Mouse (Mus musculus) cerebellum, postnatal 25 days (tissue): ENCODE measurements around the gene Tacr1.
"Not testable (repeated sequence)": the region's sequence is repeated elsewhere in the genome, so short reads cannot be mapped to it uniquely, and the experiment has no call there.

Source experiments
- DNase-seq, 2 experiments: peaks; one replicate each; pipeline ENCODE4 v3.0.0; 2021; ENCODE audit warnings: mixed read lengths in 2 of 2

Gene Tacr1

GRCm38 (mm10) chr6:82401595-82402451 lies at the start of gene Tacr1:
Gene Tacr1, plus strand, starts transcription at chr6:82402334.
- peak; percentile 25 to 56 for DNase-seq

GRCm38 (mm10) chr6:82376144-82376543 lies 26.0 kb upstream of the Tacr1 start:
- DNase-seq = no peak

- no peak for DNase-seq
Measured at GRCm38 (mm10) chr6:82383556-82383955, 18.6 kb upstream of the Tacr1 start.

GRCm38 (mm10) chr6:82402501-82403495 lies 664 bp downstream of the Tacr1 start:
- peak; percentile 47 to 64 for DNase-seq

- no peak for DNase-seq
Measured at GRCm38 (mm10) chr6:82418367-82418766, 16.2 kb downstream of the Tacr1 start.

GRCm38 (mm10) chr6:82420222-82420621 lies 18.1 kb downstream of the Tacr1 start:
- DNase-seq = no peak

- no peak for DNase-seq
Measured at GRCm38 (mm10) chr6:82428890-82429289, 26.8 kb downstream of the Tacr1 start.

- DNase-seq = no peak
Measured at GRCm38 (mm10) chr6:82429766-82430165, 27.6 kb downstream of the Tacr1 start.

- DNase-seq = no peak
Measured at GRCm38 (mm10) chr6:82437174-82437573, 35.0 kb downstream of the Tacr1 start.

DNA sequence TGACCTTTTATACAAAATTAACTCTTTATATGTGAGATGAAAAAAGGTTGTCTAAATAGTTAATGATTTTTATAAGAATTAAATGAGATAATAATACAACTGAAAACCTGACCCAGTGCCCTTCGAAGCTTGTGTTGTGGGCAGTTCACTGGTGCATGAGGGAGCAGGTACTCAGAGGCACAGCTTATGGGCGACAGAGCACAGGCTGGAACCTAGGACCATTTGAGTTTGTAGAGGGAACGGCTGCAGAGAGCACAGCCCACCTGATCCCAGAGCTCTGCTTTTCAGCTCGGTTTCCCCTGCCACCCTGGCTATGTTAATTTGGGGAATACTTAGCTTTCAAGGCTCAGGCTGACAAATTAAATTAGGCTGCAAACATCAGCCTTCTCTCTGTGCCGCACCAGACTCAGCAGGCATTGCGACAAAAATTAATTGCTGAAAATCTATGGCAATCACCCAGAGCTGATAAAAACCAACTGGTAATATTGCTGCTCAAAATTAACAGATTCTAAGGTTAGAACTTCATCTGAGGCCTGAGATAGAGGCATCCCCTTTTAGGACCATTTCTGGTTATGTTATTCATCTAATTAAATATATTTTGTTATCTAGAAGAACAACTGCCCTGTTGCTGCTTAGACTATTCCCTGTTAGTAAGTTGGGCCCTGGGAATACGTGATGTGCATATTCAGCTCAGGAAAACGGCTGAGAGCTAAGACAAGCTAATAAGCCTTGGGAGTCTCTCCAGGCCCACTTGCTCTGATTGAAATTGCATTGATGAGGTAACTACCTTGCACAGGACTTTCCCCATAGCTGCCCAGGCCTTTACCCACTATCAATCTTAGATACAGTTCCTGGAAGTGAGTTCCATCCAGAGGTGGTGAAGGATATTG lies 50.3 kb downstream of the Tacr1 start:
- not testable (repeated sequence) for DNase-seq

- DNase-seq = no peak
Measured at GRCm38 (mm10) chr6:82455245-82455644, 53.1 kb downstream of the Tacr1 start.

DNA sequence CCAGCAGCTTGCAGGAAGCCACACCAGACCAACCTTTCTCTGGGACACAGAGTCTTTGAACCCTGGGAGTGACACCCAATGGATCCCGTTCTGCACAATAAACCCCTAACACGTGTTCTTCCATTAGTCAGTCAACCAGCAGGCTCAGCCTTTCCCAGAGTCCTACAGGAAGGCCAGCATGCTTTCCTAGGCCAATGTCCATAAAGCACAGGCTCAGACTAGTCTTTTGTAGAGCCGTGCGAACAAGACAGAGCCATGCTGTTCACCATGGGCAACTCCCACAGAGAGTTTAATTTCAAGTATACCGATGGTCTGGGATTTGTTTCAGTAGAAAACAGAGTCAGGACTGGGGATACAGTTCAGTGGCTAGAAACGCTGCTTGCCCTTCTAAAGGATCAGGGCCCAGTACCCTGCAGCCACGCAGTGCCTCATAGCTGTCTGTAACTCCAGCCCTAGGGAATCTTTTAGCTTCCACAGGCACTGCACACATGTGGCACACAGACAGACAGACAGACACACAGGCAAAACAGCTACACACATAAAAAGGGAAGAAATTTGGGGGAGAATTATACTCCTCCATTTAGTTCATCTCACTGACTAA lies 55.1 kb downstream of the Tacr1 start:
- DNase-seq = no peak

DNA sequence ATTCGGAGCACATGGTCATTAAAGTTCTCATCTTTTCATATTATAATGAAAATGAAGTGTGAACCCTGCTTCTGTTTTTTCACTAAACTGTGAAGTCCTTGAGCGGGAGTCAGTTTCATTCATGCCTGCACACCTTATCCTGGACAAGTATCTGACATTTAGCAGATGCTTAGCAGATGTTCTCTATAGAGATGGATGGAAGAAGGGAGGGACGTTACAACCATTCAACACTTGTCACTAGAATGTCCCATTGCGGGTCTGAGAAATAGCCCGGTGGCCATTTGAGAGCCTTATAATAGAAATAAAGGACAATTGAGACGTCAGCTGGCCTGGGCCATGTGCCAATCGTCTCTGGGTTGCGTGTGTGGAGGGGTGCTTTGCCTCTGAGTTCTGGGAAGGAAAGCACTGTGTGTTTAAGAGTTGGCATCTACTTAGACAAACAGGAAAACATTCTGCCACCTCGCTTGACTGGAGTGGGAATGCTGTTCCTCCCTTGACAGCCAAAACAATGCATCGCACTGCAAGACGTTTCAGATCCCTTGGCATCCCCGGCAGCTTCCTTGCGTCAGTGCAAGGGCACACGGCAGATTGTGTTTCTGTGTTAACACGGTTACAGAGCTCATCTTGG lies 56.7 kb downstream of the Tacr1 start:
- peak in 1 of 2 experiments; percentile 17 for DNase-seq

- DNase-seq = peak in 1 of 2 experiments; percentile 11
Measured at GRCm38 (mm10) chr6:82463171-82463570, 61.0 kb downstream of the Tacr1 start.

- DNase-seq = no peak
Measured at GRCm38 (mm10) chr6:82474477-82474876, 72.3 kb downstream of the Tacr1 start.

GRCm38 (mm10) chr6:82483842-82484241 lies 81.7 kb downstream of the Tacr1 start:
- DNase-seq = no peak

DNA sequence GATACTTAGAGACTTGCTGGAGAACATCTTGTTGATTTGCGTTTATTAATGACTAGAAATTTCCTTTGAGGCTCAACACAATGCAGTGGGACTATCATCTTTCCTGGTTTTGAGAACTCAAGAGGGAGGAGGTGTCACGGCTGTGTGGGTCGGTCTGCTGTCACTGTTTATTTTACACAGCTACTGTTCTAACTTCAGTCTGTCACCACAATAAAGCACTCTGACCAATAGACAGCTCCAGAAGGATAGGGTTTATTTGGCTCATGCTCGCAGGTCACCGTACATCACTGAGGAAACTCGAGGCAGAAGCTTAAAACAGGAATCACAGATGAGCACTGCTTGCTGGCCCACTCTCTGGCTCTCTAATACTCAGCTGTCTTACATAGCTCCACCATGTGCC lies 92.3 kb downstream of the Tacr1 start:
- DNase-seq = no peak

DNA sequence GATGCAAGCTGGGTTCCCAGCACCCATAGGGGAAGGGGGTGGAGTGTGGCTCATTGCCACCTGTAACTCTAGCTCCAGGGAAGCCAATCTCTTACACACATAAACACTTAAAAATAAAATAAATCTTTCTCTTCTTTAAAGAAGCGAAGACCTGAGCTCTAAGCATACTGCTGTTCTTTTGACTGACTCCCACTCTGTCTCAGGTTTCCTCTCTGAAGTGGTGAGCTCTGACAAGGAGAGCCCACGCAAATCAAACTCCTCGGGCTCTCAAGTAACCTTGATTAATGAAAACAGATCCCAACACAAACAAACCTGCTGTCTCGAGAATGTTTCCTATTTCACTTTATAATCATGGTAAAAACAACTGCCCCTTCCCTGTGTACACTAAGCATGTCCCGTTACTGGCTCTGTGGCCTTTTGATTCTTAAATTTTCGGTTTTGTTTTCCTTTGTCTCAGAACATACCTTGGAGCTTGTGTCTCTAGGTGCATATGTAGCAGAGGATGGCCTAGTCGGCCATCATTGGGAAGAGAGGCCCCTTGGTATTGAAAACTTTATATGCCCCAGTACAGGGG lies 108.8 kb downstream of the Tacr1 start:
- no peak for DNase-seq

DNA sequence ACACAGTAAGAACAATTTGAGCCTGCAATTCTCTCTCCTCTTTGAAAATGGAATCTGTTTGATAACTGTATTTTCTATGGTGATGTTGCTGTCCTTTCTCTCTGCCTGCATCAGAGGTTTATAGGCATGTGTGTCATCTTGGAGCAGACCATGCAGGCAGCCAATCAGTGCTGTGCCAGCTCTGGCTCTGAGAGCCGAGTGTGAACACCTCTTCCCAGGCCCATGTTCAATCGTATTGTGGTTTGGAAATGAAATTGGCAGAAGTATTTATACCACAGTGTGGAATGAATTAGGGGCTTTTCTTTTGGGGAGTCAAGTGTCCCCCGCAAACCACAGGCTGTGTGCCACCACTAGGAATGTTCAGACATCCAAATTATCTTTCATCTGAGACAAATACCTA lies 117.5 kb downstream of the Tacr1 start:
- DNase-seq = no peak

- DNase-seq = no peak
Measured at GRCm38 (mm10) chr6:82522567-82522966, 120.4 kb downstream of the Tacr1 start.
